Mouse (Mus musculus): ENCODE data around the gene Nrxn2. TPM values are rescaled to one million over a fixed set of nuclear protein-coding genes. Genes with fewer than 3 reads are reported as not detected.

Gene Nrxn2
- polyA plus RNA-seq, 1 experiment = 7.3 TPM

DNA sequence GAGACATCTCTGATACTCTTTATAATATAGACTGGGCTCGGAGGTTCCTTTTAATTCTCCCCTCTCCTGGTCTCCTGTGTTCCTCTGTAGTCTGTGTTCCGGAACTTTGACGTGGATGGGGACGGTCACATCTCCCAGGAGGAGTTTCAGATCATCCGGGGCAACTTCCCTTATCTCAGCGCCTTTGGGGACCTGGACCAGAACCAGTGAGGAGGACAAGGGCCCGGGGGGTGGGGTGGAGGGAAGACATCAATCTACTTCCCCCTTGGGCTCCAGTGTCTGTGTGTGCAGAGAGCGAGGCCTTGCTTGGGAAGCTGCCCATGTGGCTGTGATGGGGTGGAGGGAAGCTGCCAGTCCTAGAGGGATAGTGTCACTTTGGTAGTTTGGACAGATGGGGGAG lies 9.8 kb upstream of the Nrxn2 start:
- DNase-seq = no peak
- Histone ChIP-seq H3K4me1 (ENCODE audit: control insufficient read depth, insufficient read depth, low read length) (no peaks in the 10 kb centered on the region), H3K4me3 (replicated peaks; ENCODE audit: extremely low read depth, low read depth, low read length) (no peak overlapping the region)
- WGBS = 72% methylated on average over 8 of the region's 8 CpGs
- TF ChIP-seq CTCF (IDR thresholded peaks at IDR 0.05; ENCODE audit: insufficient read depth, low read length) (no peak), POLR2A (IDR thresholded peaks at IDR 0.05; ENCODE audit: borderline replicate concordance, extremely low read depth, low read depth, low read length) (no peak)

GRCm38 (mm10) chr19:6409176-6409575 lies 9.4 kb upstream of the Nrxn2 start:
- no peak for DNase-seq
- TF ChIP-seq CTCF (IDR thresholded peaks at IDR 0.05; ENCODE audit: insufficient read depth, low read length) (no peak), POLR2A (IDR thresholded peaks at IDR 0.05; ENCODE audit: borderline replicate concordance, extremely low read depth, low read depth, low read length) (no peak)
- WGBS = 78% methylated on average over 5 of the region's 5 CpGs

GRCm38 (mm10) chr19:6409936-6410335 lies 8.6 kb upstream of the Nrxn2 start:
- H3K4me3 ChIP-seq (replicated peaks; ENCODE audit: extremely low read depth, low read depth, low read length) = no peak overlapping the region
- TF ChIP-seq POLR2A (IDR thresholded peaks at IDR 0.05; ENCODE audit: borderline replicate concordance, extremely low read depth, low read depth, low read length) (no peak), CTCF (IDR thresholded peaks at IDR 0.05; ENCODE audit: insufficient read depth, low read length) (no peak)
- no peaks in the 10 kb centered on the region for H3K4me1 ChIP-seq (ENCODE audit: control insufficient read depth, insufficient read depth, low read length)
- no peak for DNase-seq
- WGBS = 62% methylated on average over 5 of the region's 5 CpGs

More at GRCm38 (mm10) chr19:6409176-6409575, 9.4 kb upstream of the Nrxn2 start:
- H3K4me1 ChIP-seq (ENCODE audit: control insufficient read depth, insufficient read depth, low read length) = no peaks in the 10 kb centered on the region
- H3K4me3 ChIP-seq (replicated peaks; ENCODE audit: extremely low read depth, low read depth, low read length) = no peak overlapping the region

DNA sequence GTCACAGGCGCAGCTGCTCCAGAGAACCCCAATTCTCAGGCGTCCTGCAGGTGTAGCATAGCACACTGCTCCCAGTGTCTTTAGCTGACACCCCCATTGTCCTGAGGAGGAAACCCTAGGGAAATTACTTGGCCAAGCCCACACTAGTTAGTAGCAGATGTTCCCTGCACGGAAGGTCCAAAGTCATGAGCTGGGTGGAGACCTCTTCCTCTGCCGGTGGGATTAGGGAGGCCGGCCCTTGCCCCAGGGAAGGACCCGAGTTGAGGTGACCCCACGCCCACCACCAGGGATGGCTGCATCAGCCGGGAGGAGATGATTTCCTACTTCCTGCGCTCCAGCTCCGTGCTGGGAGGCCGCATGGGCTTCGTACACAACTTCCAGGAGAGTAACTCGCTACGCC lies 5.7 kb upstream of the Nrxn2 start:
- H3K4me3 ChIP-seq (replicated peaks; ENCODE audit: extremely low read depth, low read depth, low read length) = no peak overlapping the region
- no peak for DNase-seq
- WGBS = 56% methylated on average over 14 of the region's 14 CpGs
- no peak for TF ChIP-seq POLR2A (IDR thresholded peaks at IDR 0.05; ENCODE audit: borderline replicate concordance, extremely low read depth, low read depth, low read length)
- TF ChIP-seq CTCF (IDR thresholded peaks at IDR 0.05; ENCODE audit: insufficient read depth, low read length) = no peak
- H3K4me1 ChIP-seq (ENCODE audit: control insufficient read depth, insufficient read depth, low read length) = 0 out of 2 replicates have a peak, but pooled peaks cover 2% of the 10 kb centered on the region

GRCm38 (mm10) chr19:6415454-6415853 lies 3.1 kb upstream of the Nrxn2 start:
- no peak overlapping the region for H3K4me3 ChIP-seq (replicated peaks; ENCODE audit: extremely low read depth, low read depth, low read length)
- H3K4me1 ChIP-seq (ENCODE audit: control insufficient read depth, insufficient read depth, low read length) = 0 out of 2 replicates have a peak, but pooled peaks cover 2% of the 10 kb centered on the region
- WGBS = 34% methylated on average over 6 of the region's 6 CpGs
- TF ChIP-seq POLR2A (IDR thresholded peaks at IDR 0.05; ENCODE audit: borderline replicate concordance, extremely low read depth, low read depth, low read length) (0 out of 2 replicates have a peak, but pooled peaks have one; percentile 3), CTCF (IDR thresholded peaks at IDR 0.05; ENCODE audit: insufficient read depth, low read length) (no peak)
- DNase-seq = no peak

DNA sequence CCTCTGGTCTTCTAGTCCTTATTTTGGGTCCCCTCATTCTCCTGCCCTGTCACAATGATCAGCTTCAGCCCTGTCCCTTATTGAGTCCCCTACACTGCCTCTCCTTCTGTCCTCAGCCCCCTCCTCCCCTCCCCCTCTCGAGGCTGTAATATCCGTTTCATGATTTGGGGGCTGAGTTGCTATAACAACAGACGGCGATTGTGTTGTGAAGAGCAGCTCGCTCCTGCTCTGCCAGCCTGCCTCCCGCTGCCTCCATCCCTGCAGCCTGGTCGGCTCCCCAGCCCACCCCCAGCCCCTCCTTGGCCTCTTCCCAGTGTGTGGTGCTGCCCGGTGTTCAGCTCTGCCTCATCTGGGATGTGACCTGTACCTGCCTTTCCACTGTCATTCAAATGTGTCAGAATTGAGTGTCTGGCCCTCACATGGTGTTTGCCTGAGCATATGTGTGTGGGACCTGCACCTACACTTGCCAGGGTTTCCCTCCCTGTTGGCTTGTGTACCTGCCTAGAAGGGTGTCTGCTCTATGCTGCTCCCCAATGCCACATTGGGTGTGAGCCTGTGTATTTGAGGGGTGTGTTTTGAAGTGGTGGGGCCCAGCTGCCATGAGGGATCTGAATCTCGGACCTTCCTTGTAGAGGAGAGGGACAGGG lies 2.3 kb upstream of the Nrxn2 start:
- no peak for TF ChIP-seq POLR2A (IDR thresholded peaks at IDR 0.05; ENCODE audit: borderline replicate concordance, extremely low read depth, low read depth, low read length)
- no peak for TF ChIP-seq CTCF (IDR thresholded peaks at IDR 0.05; ENCODE audit: insufficient read depth, low read length)
- WGBS = 26% methylated on average over 9 of the region's 9 CpGs
- H3K4me1 ChIP-seq (ENCODE audit: control insufficient read depth, insufficient read depth, low read length) = 0 out of 2 replicates have a peak, but pooled peaks cover 2% of the 10 kb centered on the region
- DNase-seq = no peak
- H3K4me3 ChIP-seq (replicated peaks; ENCODE audit: extremely low read depth, low read depth, low read length) = no peak overlapping the region

DNA sequence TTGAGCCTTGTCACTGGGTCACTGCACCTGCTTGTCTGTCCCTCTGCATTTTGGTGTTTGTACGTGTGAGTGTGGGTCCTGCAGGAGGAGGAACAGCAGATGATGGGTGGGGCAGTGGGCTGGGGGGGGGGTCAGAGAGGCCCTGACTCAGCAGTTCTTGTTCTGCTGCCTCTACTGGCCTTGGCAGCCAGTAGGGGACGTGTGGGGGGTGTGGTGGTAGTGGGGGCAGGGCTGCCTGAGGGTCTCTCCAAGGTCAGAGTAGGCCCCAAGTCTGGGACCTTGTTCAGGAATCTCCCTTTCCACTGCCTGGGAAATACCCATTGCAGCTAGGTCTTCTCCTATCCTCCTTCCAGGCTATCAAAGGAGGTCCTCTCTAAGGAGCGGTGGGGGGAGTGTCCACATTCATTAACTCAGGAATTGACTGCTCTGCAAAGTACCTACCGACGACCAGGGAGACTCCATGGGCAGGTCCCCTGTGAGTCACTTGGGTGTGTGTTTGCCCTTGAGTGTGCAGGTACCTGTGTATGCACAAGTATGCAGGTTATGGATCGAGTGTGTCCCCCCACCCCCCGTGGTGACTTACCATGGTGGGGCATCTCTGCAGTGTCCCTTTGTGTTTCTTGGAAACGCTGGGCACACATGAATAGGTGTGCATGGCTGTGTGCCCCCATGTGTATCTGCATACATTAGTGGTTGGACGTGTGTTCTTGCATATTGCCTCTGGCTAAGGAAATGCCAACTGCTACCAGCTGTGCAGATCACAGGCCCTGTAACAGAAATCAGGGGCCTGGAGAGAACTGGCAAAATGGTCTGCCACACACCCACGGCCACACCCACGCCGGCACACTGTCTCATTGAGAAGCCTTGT lies 1.4 kb upstream of the Nrxn2 start:
- H3K4me3 ChIP-seq (replicated peaks; ENCODE audit: extremely low read depth, low read depth, low read length) = no peak overlapping the region
- H3K4me1 ChIP-seq (ENCODE audit: control insufficient read depth, insufficient read depth, low read length) = 0 out of 2 replicates have a peak, but pooled peaks cover 2% of the 10 kb centered on the region
- 65% methylated on average over 12 of the region's 12 CpGs for WGBS
- DNase-seq = no peak
- no peak for TF ChIP-seq POLR2A (IDR thresholded peaks at IDR 0.05; ENCODE audit: borderline replicate concordance, extremely low read depth, low read depth, low read length)
- no peak for TF ChIP-seq CTCF (IDR thresholded peaks at IDR 0.05; ENCODE audit: insufficient read depth, low read length)

- TF ChIP-seq POLR2A (IDR thresholded peaks at IDR 0.05; ENCODE audit: borderline replicate concordance, extremely low read depth, low read depth, low read length) (no peak), CTCF (IDR thresholded peaks at IDR 0.05; ENCODE audit: insufficient read depth, low read length) (no peak)
- 0 out of 2 replicates have a peak, but pooled peaks cover 2% of the 10 kb centered on the region for H3K4me1 ChIP-seq (ENCODE audit: control insufficient read depth, insufficient read depth, low read length)
- 7% methylated on average over 22 of the region's 23 CpGs for WGBS
- no peak overlapping the region for H3K4me3 ChIP-seq (replicated peaks; ENCODE audit: extremely low read depth, low read depth, low read length)
- no peak for DNase-seq
Measured at GRCm38 (mm10) chr19:6418984-6419692, 607 bp downstream of the Nrxn2 start.

- WGBS = 41% methylated on average over 9 of the region's 9 CpGs
- no peak for TF ChIP-seq CTCF (IDR thresholded peaks at IDR 0.05; ENCODE audit: insufficient read depth, low read length)
- no peak for TF ChIP-seq POLR2A (IDR thresholded peaks at IDR 0.05; ENCODE audit: borderline replicate concordance, extremely low read depth, low read depth, low read length)
- H3K4me1 ChIP-seq (ENCODE audit: control insufficient read depth, insufficient read depth, low read length) = 0 out of 2 replicates have a peak, but pooled peaks cover 2% of the 10 kb centered on the region
- DNase-seq = no peak
- no peak overlapping the region for H3K4me3 ChIP-seq (replicated peaks; ENCODE audit: extremely low read depth, low read depth, low read length)
Measured at GRCm38 (mm10) chr19:6419805-6420310, 1.3 kb downstream of the Nrxn2 start.

Measured in lung, adult 2 months (tissue).